Mouse (Mus musculus): ENCODE data around the gene Fibcd1.
A peak's percentile ranks its signal among the peaks of the same experiment; 100 is the strongest.

The Fibcd1 gene

DNA sequence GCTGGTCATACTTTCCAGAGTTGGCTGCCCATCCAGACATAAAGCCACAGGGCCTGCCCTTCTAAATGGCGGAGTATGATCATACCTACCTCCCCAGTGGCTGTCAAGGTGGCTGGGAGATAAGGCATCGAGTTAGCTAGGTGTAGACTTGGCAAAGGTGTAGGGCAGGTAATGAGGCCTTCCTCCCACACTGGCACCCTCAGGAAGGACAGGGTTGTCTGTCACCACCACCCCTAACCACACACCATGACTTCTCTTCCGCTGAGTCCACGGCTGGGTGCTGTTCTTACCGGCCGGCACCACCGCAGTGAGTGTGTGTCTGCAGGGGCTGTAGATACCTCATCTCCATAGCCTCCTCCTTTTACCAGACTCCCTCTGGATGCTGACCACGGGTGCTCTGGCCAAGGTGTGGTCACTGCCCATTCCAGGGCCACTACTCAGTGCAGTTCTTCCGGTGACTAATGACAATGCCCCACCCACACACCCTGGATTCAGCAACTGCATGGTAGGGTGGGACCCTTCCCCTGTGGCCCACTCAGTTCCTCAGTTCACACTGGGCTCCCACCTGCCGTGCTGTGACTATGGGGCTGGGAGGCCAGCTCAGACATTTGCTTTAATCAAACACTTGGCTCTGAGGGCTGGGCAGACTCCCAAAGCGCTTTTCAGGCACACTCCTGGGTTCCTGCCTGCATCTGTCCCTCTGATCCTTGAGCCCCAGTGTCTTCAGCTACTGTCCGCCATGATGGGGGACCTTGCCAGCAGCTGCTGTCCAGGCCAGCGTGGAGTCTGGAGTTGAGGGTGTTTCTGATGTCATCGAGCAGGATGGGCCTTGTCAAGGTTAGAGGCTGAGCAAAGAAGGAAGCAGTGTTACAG lies 34.5 kb downstream of the Fibcd1 start:
- no peak for DNase-seq (ENCODE audit: low spot score)

DNA sequence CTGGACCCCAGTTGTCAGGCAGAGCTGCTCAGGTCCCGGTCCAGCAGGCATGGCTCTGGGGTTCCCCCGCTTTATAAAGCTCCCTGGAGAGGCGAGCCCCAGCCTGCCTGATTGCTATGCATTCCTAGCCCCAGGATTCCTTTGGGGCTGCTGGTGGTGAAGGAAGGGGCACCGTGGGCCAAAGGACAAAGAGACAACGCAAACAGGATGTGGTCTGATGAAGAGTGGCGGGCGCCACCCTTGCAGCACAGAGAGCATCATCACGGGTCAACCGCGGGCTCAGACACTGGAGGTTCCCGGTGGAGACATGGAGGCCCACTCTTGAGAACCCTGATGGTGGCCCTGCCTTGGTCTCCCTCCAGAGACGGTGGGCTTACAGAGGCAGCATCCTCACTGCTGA lies 35.4 kb downstream of the Fibcd1 start, which contains the start of gene Qrfp:
Qrfp (minus strand) TSS at position 137 of the 400 bp plus-strand sequence.
- DNase-seq (ENCODE audit: low spot score): no peak

DNA sequence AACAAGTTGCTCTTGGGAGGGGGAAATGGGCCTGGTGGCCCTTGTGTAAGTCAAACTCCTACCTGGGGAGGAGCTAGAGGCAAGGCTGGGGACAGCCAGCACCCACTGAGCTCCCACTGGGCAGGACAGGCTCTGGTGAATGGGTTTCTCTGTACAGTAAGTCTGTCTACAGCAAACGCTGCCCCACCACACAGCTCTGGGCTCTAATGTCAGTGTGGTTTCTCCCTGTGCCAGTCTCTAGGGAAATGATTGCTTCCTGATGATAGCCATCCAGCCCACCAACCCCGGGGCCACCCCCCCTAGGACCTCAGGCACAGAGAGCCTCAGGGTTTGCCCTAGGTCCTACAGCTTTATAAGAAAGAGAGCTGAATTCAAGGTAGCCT lies 36.5 kb downstream of the Fibcd1 start:
- DNase-seq (ENCODE audit: low spot score): no peak

DNA sequence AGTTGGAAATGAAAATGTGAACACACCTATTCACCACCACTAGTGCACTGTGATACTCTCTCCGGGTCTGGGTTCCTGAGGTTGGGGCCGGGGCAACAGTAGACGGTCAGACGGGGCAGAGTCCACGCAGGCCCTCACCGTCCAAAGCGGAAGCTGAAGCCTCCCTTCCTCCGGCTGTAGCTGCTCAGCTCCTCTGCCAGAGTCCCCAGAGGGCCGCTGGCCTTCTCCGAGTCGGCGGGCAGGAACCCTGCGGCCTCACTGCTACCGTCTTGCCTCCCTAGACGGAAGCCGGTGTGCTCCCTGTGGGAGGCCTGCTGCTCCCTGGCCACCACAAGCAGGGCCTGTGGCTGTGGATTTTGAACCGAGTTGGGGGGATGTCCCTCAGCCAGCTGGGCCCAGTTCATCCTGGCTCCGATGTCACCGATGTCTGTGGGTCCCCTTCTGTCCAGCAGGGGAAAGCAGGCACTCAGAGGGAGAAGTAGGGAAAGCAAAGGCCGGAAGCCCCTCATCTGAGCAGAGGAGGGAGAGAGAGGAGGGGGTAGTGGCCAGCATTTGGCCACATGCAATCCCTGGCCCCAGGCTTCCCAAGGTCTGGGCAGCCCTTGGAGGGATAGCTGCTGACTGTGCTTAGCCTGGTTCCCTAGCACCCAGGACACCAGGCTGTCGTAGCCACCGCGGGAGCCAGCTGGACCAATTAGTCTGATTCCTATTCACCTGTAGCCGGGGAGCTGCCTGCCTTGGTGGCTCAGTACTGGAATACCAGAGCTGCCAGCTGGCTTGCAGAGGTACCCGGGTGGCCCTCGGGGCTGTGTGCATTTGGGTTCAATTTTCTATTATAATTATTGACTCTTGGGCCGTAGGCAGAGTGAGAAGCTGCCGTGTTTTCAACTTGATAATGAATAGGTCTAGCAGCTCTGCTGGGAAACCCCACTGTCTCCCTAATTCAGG lies 37.1 kb downstream of the Fibcd1 start:
- no peak for DNase-seq (ENCODE audit: low spot score)

DNA sequence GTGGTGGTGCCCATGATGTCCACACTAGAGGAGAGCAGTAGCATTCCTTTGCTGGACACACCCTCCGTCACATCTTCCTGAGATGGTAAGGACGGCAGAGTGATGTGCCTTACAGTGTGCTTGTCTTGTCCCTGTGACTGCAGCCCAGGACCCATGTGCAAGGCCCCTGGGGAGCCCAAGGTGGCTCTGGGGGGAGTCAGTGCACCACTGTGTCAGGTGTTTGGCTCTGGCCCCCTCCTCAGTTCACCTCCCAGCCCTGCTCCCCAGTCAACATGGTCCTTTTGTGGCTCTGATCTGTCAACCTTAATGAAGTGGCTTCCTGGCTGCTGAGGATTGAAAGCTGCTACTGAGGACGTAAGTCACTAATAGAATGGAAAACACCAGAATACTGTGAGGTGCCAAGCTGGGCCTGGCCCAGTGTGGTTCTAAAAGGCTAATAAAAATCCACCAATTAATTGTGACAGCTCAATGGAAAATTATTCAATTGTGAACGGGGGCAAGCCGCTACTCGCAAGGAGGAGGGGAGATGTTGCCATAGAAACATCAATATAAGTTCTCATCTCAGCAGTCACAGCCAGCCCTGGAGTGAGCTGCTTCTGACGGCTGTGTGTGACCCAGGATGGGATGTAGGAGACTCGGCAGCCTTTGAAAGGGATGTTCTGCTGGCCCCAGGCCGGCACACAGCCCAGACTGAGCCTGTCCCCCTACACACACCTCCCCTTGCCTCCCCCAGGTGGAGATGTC lies 39.0 kb downstream of the Fibcd1 start:
- DNase-seq (ENCODE audit: low spot score): no peak

DNA sequence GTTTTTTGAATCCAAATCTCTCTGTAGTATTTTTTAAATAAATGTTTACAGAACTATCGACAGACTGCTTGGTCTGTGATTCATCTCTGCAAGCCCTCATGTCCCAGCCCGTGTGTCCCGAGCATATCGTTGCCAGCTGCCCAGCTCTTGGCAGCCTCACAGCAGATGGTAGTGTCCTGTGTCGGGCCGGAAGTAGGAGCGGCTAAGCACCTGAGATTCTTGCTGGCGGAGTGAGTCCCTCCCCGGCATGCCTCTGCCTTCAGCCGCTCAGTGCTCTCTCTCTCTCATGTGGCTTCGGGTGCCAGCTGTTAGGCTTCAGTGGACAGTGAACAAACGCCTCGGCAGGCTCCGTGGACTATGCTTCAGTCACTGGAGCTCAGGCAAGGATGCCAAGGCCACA lies 42.3 kb downstream of the Fibcd1 start:
- DNase-seq (ENCODE audit: low spot score): peak; percentile 22

DNA sequence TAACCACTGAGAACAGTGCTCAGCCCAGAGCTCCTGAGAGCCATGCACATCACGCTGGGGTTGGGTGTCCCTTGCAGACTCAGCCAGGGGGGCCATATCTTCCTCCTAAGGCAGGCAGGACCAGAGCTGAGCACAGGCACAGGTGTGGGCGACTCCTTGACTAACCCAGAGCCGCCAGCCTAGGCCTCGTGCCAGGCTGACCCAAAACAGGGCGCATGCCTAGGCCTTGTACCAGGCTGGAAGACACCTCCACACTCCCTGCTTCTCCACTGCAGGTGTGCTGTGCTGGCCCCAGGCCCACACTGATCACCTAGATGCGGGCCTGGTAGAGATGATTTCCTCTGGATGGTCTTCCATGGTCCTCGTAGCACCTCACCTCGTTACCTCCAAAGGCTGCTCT lies 43.0 kb downstream of the Fibcd1 start:
- DNase-seq (ENCODE audit: low spot score): no peak

DNA sequence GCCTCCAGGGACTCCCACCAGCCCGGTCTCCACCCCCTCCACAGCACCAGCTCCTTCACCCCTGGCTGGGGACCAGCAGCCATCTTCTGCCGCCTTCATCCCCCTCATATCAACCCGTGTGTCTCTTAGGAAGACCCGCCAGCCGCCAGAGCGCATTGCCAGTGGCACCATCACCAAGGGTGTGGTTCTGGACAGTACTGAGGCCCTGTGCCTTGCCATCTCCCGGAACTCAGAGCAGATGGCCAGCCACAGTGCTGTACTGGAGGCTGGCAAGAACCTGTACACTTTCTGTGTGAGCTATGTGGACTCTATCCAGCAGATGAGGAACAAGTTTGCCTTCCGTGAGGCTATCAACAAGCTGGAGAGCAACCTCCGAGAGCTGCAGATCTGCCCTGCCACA lies 44.4 kb downstream of the Fibcd1 start:
- DNase-seq (ENCODE audit: low spot score): no peak

DNA sequence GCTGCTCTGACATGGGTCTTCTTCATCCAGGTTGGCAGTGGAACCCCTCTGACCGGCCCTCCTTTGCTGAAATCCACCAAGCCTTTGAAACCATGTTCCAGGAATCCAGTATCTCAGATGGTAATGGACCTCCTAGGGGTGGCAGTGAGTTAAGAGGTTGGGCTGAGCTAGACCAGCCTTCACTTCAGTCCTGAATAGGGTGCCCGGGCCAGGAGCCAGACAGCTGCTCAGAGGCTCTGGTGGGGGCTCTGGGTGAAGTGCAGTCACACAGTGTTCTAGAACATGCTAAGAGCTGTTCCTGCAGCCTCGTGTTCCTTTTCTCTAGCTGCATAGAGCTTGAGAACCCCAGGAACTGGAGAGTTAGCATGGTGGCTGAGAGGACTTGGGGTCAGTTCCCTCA lies 48.9 kb downstream of the Fibcd1 start:
- no peak for DNase-seq (ENCODE audit: low spot score)

DNA sequence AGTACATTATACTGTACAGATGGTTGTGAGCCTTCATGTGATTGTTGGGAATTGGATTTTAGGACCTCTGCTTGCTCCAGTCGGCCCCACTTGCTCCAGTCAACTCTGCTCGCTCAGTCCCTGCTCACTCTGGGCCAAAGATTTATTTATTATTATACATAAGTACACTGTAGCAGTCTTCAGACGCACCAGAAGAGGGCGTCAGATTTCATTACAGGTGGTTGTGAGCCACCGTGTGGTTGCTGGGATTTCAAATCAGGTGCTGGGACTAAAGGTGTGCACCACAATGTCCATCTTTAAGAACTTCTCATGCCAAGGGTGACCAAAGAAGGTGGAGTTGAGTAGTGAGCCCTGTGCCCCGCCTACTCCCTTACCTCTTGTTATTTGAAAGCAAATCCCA lies 53.2 kb downstream of the Fibcd1 start:
- no peak for DNase-seq (ENCODE audit: low spot score)

DNA sequence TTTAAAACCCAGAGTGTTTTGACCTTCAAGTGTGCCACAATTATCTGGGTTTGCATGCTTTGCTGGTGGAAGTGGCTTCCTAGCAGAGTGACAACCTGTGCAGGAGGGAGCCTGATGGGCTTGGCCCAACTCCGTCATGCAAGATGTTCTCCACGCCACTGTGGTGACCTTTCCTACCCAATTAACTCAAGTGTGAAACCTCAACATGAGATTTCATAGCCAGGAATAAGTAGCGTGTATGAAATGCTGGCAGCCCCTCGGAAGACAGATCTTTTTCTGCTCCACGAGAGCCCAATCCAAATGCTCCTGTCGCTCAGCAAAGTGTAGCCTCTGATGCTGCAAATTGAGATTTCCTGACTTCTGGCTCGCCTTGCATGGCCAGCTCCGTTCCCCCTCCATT lies 54.5 kb downstream of the Fibcd1 start:
- no peak for DNase-seq (ENCODE audit: low spot score)

DNA sequence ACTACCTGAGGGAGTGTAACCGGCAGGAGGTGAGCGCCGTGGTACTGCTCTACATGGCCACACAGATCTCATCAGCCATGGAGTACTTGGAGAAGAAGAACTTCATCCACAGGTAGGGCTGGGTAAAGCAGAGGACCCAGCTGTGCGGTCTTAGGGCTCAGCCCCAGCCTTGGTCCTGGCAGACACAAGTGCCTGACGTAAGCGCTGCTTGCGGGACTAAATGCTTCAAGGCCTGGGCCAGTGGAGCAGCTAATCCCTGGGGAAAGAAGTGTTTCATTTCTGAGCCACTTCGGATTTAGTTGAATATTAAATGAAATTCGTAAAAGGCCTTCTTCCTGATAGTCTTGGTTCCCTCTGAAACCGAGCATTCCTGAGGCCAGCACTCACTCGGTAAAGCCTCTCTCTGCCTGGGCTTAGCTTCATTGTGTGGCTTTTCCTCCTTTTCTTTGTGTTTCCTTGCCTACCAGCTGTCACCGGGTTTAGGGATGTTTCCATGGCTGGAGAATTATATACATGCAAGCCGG lies 55.0 kb downstream of the Fibcd1 start:
- DNase-seq (ENCODE audit: low spot score): no peak

DNA sequence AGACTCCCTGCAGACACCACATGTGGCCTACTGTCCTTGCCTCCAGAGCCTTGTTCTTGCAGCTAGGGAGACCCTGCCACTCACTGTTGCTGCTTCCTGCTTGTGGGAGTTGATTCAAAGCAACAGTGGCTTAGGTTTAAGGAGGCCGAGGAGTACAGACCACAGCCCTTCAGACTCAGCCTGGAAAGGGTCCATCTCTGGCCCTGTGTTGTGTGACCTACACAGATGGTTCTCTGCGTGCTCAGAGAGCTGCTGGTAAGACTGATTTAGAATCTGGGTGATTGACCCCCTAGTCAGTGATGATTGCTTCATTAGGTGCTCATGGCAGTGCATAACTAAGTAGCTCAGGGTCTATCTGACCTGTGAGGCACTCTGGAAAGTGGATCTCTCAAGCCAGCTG lies 56.6 kb downstream of the Fibcd1 start:
- no peak for DNase-seq (ENCODE audit: low spot score)

DNA sequence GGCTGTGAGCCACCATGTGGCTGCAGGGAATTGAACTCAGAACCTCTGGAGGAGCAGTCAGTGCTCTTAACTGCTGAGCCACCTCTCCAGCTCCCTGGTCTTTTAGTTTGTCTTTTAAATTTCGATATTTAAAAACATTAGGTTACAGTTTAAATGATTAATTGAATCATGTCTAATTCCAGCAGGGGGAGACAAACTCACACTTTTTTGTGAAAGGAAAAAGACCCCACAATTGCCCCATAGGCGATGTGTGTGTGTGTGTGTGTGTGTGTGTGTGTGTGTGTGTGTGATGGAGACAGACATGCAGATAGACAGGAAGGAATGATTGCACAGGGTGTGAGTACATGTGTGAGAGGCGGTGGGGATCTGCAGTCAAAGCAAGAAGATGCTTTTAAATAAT lies 57.6 kb downstream of the Fibcd1 start:
- no peak for DNase-seq (ENCODE audit: low spot score)

DNA sequence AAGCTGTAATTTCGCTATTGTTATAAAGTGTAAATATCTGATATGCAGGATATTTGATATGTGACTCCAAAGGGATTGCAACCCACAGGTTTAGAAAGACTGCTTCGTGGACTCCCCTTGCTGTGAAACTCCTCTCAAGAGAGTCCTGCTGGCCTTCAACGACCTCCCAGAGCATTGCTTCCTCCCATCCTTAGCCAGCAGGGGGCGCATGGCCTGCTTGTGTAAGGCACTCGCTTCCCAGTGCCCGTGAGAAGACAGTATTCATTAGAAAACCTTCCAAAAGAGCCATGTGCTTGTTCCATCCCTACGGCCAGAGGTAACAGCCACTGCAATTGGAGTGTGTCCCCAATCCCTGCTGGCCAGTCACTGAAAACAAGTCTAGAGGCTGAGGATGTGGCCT lies 58.8 kb downstream of the Fibcd1 start:
- DNase-seq (ENCODE audit: low spot score): peak; percentile 84

DNA sequence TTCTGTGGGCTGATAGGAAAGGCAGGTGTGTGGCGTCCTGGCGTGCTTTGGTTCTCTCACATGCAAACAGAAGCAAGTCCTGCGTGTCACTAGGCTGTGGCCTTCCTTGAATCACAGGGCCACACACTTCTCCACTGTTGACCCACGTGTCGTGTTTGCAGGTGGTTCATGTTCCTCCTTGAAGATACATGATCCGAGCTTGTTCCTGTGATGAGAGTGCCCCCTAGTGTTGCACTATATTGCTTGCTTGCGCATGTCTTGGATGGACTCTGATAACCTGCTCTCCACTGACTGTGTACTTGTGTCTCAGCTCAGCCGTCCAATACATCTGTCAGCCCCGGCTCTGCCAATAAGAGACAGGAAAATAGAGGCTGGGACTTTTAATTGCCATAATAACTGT lies 60.7 kb downstream of the Fibcd1 start:
- DNase-seq (ENCODE audit: low spot score): peak; percentile 67

DNA sequence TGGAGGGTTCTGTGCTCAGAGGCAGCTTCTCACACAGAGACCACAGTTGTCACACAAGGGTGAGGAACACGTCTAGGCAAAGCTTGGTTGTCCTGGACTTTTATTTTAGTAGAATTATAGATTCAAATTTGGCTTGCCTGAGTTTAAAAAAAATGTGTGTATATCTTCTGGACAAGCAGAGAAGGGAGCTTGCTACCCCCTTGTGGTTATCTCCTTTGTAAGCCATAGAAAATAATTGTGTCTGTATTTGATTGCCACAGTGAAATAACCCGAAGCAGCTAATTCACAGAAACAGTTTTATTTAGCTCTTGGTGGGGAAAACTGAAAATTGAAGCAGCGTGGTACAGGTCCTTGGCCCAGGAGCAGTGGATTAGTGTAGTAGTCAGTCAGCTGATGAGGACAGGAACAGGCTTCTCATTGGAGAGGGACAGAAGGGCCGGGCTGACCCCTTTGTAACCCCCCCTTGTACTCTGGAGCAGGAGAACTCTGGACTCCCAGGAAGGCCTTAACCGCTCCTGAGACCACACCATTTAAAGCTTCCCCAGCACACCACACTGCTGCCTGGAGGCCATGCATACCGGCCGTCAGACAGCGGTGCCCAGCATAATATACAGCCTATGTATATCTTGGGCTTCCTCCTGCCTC lies 62.7 kb downstream of the Fibcd1 start:
- DNase-seq (ENCODE audit: low spot score): no peak

DNA sequence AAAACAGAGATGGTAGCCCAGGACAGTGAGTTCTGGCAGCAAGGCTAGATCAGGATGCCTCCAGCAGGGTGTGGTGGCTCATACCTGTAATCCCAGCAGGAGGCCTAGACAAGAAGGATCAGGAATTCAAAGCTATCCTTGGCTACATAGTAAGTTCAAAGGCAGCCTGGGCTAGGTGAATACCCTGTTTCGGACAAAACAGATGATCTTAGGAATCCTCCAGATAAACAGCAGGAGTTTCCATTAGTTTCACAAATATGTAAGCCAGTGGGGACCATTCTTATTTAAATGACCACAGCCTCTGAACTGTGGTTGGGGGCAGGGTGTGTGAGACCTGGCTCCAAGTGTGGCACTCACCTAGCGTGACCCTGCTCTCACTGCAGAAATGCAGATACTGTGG lies 66.5 kb downstream of the Fibcd1 start:
- DNase-seq (ENCODE audit: low spot score): no peak

DNA sequence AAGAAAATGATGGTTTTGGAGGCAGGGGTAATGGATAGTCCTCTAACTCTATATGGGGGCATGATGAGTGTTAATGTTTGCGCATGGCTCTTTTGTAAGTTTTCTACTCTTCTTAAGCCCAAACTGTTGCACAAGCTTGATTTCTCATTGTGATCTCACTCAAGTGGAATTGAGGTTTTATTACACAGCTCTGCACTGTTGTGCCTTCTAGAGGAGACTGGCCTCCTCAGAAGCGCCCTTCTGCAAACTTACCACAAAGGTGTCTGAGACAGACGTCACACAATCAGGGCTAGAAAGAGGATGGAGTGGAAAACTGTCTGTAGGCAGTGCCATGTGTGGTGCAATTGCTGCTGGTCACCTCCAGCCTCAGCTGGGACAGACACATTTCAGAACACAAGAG lies 69.3 kb downstream of the Fibcd1 start:
- no peak for DNase-seq (ENCODE audit: low spot score)

DNA sequence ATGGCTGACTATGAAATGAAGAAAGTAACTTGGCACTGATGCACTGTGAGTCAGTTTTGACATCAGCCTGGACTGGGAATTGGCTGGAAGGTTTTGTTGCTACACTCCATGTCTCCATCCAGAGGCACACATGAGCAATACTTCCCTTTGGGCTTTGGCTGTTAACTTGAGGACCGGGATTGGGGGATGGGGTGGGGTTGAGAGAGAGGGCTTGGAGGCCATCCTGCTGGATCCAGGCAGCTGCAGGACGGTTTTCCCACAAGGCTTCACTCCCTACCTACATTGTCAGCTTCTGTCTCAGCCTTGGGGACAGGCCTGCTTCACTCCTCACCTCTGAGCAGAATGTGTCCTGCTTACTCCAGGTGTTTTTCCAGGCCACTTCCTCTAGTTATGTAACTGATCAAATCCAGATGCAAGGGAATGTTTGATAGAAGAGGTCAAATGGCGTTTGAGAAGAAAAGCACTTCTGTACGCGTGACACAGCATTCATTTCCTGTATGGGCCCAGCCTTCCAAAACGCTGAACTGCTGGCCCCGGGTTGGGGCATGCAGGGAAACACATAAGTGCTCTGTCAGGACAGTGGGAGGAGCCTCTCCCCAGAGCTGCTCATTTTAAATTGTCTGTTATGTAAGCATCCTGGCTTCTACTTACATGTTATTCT lies 74.9 kb downstream of the Fibcd1 start:
- peak; percentile 40 for DNase-seq (ENCODE audit: low spot score)

DNA sequence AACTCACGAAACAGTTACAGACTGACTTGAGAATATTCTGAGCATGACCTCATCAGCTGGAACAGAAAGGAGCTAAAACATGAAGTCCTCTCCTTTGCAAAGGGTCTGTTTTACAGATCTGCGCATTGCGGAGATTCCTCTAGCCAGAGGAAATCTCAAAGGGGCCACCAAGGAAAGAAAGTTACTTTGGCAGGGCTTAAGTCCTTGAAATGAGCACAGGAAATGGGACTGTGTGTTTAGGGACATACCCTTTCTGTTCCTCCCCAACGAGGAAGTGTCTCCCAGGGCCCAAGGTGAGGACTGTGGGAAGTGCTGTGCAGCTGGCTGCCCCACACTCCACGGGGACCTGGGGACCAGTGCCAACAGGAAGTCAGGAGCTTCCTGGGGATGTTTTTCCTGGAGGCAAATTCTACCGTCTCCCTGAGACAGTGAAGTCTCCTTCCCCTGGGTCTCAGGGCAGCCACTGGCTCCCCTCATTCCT lies 76.1 kb downstream of the Fibcd1 start:
- DNase-seq (ENCODE audit: low spot score): peak; percentile 24

Measured in urinary bladder, postnatal 25 days (tissue).